Mouse (Mus musculus): Measurements from ENCODE around the gene Thrb. TPM values are rescaled to one million over a fixed set of nuclear protein-coding genes. Genes with fewer than 3 reads are reported as not detected.

Gene Thrb
- polyA plus RNA-seq, 1 experiment from 2014 or later, result 0.30 TPM

GRCm38 (mm10) chr14:17731020-17731419 is 71.0 kb downstream of the Thrb start:
- Histone ChIP-seq H3K79me2 (ENCODE audit: inconsistent target) (no peaks in the 10 kb centered on the region), H3K27ac (no peak overlapping the region), H3K36me3 (ENCODE audit: inconsistent target) (no peaks in the 10 kb centered on the region), H3K4me3 (ENCODE audit: inconsistent target) (no peak overlapping the region)
- WGBS (ENCODE audit: missing documents), result 89% methylated on average over 2 of the region's 2 CpGs

- Histone ChIP-seq H3K4me3 (ENCODE audit: inconsistent target) (no peak overlapping the region), H3K36me3 (ENCODE audit: inconsistent target) (no peaks in the 10 kb centered on the region), H3K27ac (no peak overlapping the region), H3K79me2 (ENCODE audit: inconsistent target) (no peaks in the 10 kb centered on the region)
- WGBS (ENCODE audit: missing documents), result 93% methylated on average over 2 of the region's 2 CpGs
Measured at GRCm38 (mm10) chr14:17733077-17733778, 73.2 kb downstream of the Thrb start.

GRCm38 (mm10) chr14:17733779-17734137 is 73.7 kb downstream of the Thrb start:
- WGBS (ENCODE audit: missing documents), result 86% methylated on average over 2 of the region's 2 CpGs
- H3K27ac ChIP-seq, result no peak overlapping the region
- no peaks in the 10 kb centered on the region for H3K36me3 ChIP-seq (ENCODE audit: inconsistent target)
- H3K79me2 ChIP-seq (ENCODE audit: inconsistent target), result no peaks in the 10 kb centered on the region
- no peak overlapping the region for H3K4me3 ChIP-seq (ENCODE audit: inconsistent target)

GRCm38 (mm10) chr14:17735440-17735839 is 75.4 kb downstream of the Thrb start:
- no peak overlapping the region for H3K4me3 ChIP-seq (ENCODE audit: inconsistent target)
- H3K79me2 ChIP-seq (ENCODE audit: inconsistent target), result no peaks in the 10 kb centered on the region
- no peaks in the 10 kb centered on the region for H3K36me3 ChIP-seq (ENCODE audit: inconsistent target)
- H3K27ac ChIP-seq, result no peak overlapping the region
- WGBS (ENCODE audit: missing documents), result 75% methylated on average over 6 of the region's 6 CpGs

- no peak overlapping the region for H3K4me3 ChIP-seq (ENCODE audit: inconsistent target)
- H3K27ac ChIP-seq, result no peak overlapping the region
- H3K36me3 ChIP-seq (ENCODE audit: inconsistent target), result no peaks in the 10 kb centered on the region
- 71% methylated on average over 3 of the region's 3 CpGs for WGBS (ENCODE audit: missing documents)
- no peaks in the 10 kb centered on the region for H3K79me2 ChIP-seq (ENCODE audit: inconsistent target)
Measured at GRCm38 (mm10) chr14:17740903-17741302, 80.8 kb downstream of the Thrb start.

- 58% methylated on average over 2 of the region's 2 CpGs for WGBS (ENCODE audit: missing documents)
- no peak overlapping the region for H3K4me3 ChIP-seq (ENCODE audit: inconsistent target)
- H3K27ac ChIP-seq, result no peak overlapping the region
- no peaks in the 10 kb centered on the region for H3K36me3 ChIP-seq (ENCODE audit: inconsistent target)
- no peaks in the 10 kb centered on the region for H3K79me2 ChIP-seq (ENCODE audit: inconsistent target)
Measured at GRCm38 (mm10) chr14:17742264-17742663, 82.2 kb downstream of the Thrb start.

- H3K4me3 ChIP-seq (ENCODE audit: inconsistent target), result no peak overlapping the region
- H3K36me3 ChIP-seq (ENCODE audit: inconsistent target), result no peaks in the 10 kb centered on the region
- H3K79me2 ChIP-seq (ENCODE audit: inconsistent target), result no peaks in the 10 kb centered on the region
- no peak overlapping the region for H3K27ac ChIP-seq
- WGBS (ENCODE audit: missing documents), result 90% methylated on average over 9 of the region's 9 CpGs
Measured at GRCm38 (mm10) chr14:17742902-17743712, 83.0 kb downstream of the Thrb start.

- Histone ChIP-seq H3K27ac (no peak overlapping the region), H3K4me3 (ENCODE audit: inconsistent target) (no peak overlapping the region), H3K79me2 (ENCODE audit: inconsistent target) (no peaks in the 10 kb centered on the region), H3K36me3 (ENCODE audit: inconsistent target) (no peaks in the 10 kb centered on the region)
- WGBS (ENCODE audit: missing documents), result 83% methylated on average over 2 of the region's 2 CpGs
Measured at GRCm38 (mm10) chr14:17743713-17744158, 83.7 kb downstream of the Thrb start.

- H3K4me3 ChIP-seq (ENCODE audit: inconsistent target), result no peak overlapping the region
Measured at GRCm38 (mm10) chr14:17747922-17748321, 87.9 kb downstream of the Thrb start.

GRCm38 (mm10) chr14:17748945-17749344 is 88.9 kb downstream of the Thrb start:
- Histone ChIP-seq H3K36me3 (ENCODE audit: inconsistent target) (no peaks in the 10 kb centered on the region), H3K4me3 (ENCODE audit: inconsistent target) (no peak overlapping the region), H3K79me2 (ENCODE audit: inconsistent target) (no peaks in the 10 kb centered on the region), H3K27ac (no peak overlapping the region)

More at GRCm38 (mm10) chr14:17747922-17748321, 87.9 kb downstream of the Thrb start:
- Histone ChIP-seq H3K27ac (no peak overlapping the region), H3K36me3 (ENCODE audit: inconsistent target) (no peaks in the 10 kb centered on the region), H3K79me2 (ENCODE audit: inconsistent target) (no peaks in the 10 kb centered on the region)
- 100% methylated on average over 3 of the region's 3 CpGs for WGBS (ENCODE audit: missing documents)

- Histone ChIP-seq H3K79me2 (ENCODE audit: inconsistent target) (no peaks in the 10 kb centered on the region), H3K36me3 (ENCODE audit: inconsistent target) (no peaks in the 10 kb centered on the region), H3K4me3 (ENCODE audit: inconsistent target) (no peak overlapping the region), H3K27ac (no peak overlapping the region)
- 70% methylated on average over 1 of the region's 1 CpGs for WGBS (ENCODE audit: missing documents)
Measured at GRCm38 (mm10) chr14:17751911-17752310, 91.8 kb downstream of the Thrb start.

GRCm38 (mm10) chr14:17753429-17753828 is 93.4 kb downstream of the Thrb start:
- Histone ChIP-seq H3K79me2 (ENCODE audit: inconsistent target) (no peaks in the 10 kb centered on the region), H3K27ac (no peak overlapping the region), H3K36me3 (ENCODE audit: inconsistent target) (no peaks in the 10 kb centered on the region), H3K4me3 (ENCODE audit: inconsistent target) (no peak overlapping the region)
- 93% methylated on average over 1 of the region's 1 CpGs for WGBS (ENCODE audit: missing documents)

- Histone ChIP-seq H3K36me3 (ENCODE audit: inconsistent target) (no peaks in the 10 kb centered on the region), H3K4me3 (ENCODE audit: inconsistent target) (no peak overlapping the region), H3K27ac (no peak overlapping the region), H3K79me2 (ENCODE audit: inconsistent target) (no peaks in the 10 kb centered on the region)
Measured at GRCm38 (mm10) chr14:17756732-17757131, 96.7 kb downstream of the Thrb start.

GRCm38 (mm10) chr14:17767987-17768386 is 107.9 kb downstream of the Thrb start:
- WGBS (ENCODE audit: missing documents), result 54% methylated on average over 2 of the region's 2 CpGs
- no peak overlapping the region for H3K4me3 ChIP-seq (ENCODE audit: inconsistent target)
- H3K79me2 ChIP-seq (ENCODE audit: inconsistent target), result no peaks in the 10 kb centered on the region
- no peaks in the 10 kb centered on the region for H3K36me3 ChIP-seq (ENCODE audit: inconsistent target)
- no peak overlapping the region for H3K27ac ChIP-seq

- no peak overlapping the region for H3K27ac ChIP-seq
- 80% methylated on average over 2 of the region's 2 CpGs for WGBS (ENCODE audit: missing documents)
- no peak overlapping the region for H3K4me3 ChIP-seq (ENCODE audit: inconsistent target)
- no peaks in the 10 kb centered on the region for H3K79me2 ChIP-seq (ENCODE audit: inconsistent target)
- no peaks in the 10 kb centered on the region for H3K36me3 ChIP-seq (ENCODE audit: inconsistent target)
Measured at GRCm38 (mm10) chr14:17774404-17774803, 114.3 kb downstream of the Thrb start.
